Mouse (Mus musculus) heart, adult 9 months (tissue): ENCODE data around the gene Nos2.
A peak's percentile ranks its signal among the peaks of the same experiment; 100 is the strongest.

Experiments used
- DNase-seq, 2 experiments: peaks; one replicate each; pipeline ENCODE4 v3.0.0; 2022; ENCODE audit warnings: low spot score in 2 of 2

The Nos2 gene

DNA sequence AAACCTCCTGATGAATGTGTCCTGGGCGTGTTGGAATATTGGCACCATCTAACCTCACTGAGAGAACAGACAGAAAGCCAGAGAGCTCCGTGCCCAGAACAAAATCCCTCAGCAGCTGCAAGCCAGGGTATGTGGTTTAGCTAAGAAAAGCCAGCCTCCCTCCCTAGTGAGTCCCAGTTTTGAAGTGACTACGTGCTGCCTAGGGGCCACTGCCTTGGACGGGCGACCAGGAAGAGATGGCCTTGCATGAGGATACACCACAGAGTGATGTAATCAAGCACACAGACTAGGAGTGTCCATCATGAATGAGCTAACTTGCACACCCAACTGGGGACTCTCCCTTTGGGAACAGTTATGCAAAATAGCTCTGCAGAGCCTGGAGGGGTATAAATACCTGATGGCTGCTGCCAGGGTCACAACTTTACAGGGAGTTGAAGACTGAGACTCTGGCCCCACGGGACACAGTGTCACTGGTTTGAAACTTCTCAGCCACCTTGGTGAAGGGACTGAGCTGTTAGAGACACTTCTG, at the start of gene Nos2:
Gene Nos2 (plus strand): TSS at position 377 of the 529 bp plus-strand sequence.
- no peak for DNase-seq

DNA sequence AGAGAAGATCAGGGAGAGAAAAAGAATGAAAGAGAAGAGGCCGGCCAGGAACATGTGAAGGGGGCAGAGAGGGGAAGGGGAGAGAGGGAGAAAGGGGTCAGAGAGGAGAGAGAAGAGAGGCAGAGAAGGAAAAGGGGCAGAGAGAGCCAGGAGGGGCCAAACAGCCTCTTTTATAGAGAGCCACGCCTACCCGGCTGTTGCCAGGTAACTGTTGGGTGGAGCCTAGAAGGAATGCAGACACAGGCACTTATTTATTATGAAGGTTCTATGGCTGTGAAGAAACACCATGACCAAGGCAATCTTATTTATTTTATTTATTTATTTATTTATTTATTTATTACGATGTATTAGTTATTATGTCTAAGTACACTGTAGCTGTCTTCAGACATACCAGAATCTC, 49.7 kb upstream of the Nos2 start:
- DNase-seq, result no peak

DNA sequence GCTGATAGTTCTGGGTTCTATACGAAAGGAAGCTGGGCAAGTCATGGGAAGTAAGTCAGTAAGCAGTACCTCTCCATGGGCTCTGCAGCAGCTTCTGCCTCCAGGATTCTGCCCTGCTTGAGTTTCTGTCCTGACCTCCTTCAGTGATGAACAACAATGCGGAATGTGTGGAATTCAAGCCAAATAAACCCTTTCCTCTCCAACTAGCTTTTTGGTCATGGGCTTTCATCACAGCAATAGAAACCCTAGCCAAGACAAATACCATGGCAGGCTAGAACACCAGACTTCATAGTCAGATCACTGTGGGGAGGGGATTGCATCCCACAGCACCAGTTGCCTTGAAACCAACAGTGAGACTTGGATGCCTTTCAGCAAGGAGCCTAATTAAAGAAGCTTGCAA, 47.8 kb upstream of the Nos2 start:
- no peak for DNase-seq

DNA sequence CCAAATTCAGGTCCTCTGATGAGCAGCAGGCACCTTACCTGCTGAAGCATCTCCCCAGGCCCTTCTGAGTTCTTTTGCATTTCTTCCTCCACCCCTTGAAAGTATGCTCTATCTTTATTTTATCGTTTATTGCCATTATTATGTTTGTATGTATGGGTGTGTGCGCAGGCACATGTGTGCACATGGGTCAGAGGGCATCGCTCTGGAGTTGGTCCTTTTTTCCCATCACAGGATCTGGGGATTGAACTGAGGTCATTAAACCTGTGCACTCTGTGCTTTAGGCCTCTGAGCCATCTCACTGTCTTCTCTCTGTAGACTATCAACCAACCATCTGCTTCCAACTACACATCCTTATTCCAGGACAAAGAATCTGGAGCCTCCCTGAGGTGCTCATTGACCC, 40.9 kb upstream of the Nos2 start:
- no peak for DNase-seq

DNA sequence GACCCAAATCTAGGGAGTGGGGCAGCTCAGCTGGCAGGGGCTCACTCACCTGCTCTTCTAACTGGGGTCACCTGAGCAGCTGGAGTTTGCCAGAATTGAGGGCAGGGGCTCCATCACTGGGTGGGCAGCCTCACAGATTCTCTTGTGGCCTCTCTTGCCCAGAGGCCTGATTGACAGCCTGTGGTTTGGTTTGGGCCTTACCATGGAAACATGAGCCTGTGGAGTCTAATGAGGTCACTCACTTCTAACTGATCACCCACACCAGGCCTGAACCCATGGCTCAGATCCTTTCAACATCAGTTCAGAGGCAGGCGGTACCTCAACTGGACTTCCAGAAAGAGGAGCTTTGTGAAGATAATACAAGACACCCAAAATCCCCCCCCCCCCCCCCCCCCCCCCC, 33.9 kb upstream of the Nos2 start:
- DNase-seq, result peak in 1 of 2 experiments; percentile 7

DNA sequence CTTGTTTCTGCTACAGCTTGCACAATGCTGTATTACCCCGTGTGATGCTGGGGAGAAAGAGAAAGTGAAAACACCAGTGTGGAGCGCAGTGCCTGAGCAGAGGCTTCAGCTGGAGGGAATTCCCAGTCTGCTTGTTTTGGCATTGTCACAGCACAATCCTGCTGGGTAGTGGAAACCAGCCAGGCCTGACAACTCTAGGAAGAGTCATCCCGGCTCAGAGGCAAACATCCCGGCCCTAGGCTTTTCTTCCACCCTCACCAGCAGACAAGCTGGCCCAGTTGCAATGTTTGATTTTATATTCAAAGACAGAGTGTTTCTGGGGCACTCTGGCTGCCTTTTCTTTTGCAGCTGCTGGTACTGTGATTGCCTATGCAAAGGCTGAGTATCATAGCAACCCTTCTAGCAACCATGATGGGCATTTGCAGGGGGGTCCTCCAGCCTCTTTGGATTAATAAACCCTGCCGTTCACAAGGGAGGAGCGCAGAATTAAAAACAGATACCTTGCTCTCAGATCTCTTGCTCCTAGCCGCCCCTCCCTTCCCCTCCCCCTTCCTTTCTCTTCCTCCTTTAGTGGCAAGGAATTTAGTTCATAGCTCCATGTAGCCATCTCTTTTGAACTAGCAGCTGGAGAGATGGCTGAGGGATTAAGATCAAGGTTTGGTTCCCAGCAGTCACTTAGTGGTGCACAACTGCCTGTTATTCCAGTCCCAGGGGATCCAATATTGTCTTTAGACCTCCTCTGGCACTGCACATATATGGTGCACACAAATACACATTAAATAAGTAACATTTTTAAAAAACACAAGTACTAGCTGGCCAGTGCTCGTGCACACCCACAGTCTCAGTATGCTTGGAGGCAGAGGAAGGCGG, 33.2 kb upstream of the Nos2 start:
- DNase-seq, result peak; percentile 87 to 88

DNA sequence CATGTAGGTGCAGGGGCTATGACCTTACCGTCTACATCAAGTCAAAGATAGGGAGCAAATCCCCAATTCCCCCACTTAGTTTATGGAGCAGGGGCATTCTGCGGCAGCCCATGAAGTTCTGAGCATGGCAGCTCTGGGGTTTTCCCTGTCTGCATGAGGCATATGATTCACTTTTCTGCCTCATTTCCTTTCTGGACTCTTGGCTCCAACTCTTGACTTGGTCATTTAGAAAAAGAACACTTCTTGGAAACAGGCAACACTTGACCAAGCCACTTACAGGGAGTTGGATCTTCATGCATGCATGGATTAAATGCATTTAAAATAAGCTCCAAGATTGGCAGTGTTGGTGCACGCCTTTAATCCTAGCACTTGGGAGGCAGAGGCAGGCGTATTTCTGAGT, 31.4 kb upstream of the Nos2 start:
- no peak for DNase-seq

DNA sequence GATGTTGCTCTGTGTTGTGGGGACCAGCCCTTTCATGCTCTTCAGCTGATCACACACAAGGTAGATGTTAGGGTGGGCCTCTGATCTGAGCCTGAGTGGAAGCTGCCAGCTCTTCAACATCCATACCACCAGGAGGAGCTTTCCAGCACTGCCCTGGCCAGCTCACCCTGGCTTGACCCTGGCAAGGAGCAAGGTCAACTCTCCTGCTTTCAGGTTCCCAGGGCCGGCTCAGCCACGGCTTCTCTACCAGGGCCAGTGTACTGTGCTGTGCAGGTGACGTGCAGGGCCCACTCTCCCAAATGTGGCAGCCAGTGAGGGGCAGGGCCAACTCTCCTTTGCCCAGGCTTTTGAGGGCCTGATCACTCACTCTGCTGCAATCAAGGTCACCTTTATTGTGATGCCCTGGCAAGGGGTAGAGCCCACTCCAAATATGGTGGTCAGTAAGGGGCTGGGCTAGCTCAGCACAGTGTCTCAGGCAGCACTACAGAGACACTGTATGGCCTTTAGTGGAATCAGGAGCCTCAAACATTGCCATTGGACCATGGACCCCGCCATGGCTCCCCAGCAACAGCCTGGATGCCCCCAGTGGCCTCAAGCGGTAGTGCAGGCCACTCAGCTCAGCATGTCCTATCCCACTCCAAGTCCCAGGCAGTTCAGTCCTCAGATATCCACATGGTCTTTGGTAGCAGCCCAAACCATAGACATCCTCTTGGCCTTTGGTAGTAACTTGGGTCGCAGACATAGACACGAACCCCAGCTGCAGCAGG, 24.0 kb upstream of the Nos2 start:
- no peak for DNase-seq

DNA sequence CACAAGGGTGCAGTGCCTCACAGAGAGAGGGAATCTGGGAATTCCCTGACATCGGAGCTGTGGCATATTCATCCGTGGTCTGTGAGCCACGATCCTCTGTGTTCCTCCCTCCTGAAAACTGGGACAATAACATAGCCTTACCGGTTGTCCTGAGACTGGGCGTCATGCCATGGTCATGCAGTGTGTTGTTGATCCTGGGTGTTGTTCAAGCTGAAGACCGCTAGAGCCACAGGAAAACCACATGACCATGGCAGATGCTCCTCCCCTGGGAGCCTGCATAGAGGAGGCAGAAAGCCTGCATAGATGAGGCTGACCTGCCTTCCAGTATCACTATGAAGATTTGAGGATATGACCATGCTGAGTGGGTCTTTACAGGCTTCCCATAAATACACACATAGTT, 5.1 kb upstream of the Nos2 start:
- DNase-seq, result no peak

DNA sequence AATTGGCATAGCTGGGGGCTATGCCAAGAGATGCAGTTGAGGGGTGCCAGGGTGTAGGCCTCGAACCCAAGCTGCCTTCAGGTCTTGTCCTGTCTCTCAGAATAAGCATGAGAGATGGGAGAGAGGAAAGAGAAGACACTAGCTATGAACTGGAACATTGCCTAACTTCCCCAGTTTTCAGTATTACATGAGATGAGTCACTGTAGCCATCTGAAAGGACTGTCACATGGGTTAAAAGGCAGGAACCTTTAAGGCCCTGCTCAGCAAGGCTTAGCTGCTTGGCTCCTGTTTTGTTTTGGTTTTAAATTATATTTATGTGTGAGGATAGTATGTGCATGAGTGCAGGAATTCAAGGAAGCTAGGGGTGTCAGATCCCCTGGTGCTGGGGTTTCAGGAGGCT, 4.2 kb upstream of the Nos2 start:
- no peak for DNase-seq

DNA sequence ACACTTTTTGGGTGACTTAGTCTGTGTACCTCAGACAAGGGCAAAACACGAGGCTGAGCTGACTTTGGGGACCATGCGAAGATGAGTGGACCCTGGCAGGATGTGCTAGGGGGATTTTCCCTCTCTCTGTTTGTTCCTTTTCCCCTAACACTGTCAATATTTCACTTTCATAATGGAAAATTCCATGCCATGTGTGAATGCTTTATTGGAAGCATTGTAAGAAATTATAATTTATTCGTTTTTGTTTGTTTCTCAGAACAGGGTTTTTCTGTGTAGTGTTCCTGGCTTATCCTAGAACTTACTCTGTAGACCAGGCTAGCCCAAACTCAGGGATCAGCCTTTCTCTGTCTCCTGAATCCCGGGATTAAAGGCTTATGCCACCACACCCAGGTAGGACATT, 842 bp upstream of the Nos2 start:
- DNase-seq, result no peak

DNA sequence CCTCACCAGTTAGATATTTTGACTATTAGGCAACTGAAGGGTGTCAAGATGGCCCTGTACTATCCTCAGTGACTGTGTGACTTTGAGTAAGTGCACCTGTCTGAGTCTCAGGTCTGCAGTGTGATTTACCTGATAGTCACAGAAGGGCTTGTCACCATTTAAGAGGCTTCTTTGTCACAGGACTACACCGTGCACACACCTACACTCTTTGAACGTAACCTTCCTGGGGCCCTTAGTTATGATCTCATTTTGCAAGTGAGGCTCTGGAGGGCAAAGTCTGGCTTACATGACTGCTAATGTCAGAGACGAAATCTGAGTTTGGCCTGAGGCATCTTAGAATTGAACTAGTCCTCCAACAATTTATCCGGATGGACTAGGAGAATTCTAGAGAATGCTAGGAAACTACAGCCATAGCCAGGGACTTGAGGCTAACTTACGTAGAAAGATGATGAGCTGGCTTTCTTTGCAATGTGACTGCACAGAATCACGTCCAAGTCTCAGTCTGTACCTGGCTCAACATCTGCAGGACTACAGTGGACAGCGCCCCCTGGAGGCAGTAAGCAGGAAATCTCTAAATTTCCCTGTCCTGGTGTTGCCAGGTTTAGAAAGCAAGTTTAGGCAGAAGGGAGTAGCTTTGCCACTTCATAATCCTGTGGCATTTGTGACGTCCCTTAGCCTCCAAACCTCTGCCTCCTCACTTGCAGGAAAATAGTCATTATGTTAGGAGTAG, 2.3 kb downstream of the Nos2 start:
- peak; percentile 27 to 39 for DNase-seq

DNA sequence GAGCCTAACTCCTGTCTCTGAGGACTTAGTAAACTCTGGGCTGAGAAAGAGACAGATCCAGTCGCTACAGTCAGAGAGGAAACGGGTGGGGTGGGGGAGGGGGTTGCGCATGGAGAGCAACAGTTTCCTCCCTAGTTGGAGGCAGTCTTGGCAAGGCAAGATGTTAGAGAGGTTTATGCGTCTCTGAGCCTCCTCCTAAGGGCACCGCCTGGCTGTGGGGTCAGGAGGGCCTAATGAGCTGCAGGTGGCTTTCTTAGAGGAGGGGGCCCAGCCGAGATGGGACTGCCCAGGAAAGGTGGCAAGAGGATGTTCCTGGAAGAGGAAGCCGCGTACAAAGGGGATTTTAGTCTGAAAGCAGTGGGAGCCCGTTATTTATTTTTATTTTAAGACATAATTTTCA, 3.5 kb downstream of the Nos2 start:
- DNase-seq, result peak in 1 of 2 experiments; percentile 16

DNA sequence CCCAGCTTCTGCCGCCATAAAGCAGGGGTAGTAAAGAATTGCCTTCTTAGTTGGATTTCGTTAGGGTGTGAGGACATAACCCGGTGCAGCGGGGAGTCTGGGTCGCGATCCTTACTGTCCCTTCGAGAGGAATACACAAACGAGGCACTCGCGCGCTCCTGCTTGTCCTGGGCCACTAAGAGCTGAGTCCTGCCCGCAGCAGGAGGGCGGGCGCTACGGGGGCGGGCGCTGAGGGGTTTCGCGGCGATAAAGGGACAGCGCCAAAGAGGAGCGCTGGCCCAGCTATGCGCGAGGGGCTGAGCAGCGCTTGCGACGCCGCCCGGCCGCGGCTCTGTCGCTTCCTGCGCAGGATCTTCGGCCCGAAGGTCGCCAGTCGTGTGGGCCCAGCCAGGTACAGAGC, 4.3 kb downstream of the Nos2 start:
- peak; percentile 7 to 33 for DNase-seq

DNA sequence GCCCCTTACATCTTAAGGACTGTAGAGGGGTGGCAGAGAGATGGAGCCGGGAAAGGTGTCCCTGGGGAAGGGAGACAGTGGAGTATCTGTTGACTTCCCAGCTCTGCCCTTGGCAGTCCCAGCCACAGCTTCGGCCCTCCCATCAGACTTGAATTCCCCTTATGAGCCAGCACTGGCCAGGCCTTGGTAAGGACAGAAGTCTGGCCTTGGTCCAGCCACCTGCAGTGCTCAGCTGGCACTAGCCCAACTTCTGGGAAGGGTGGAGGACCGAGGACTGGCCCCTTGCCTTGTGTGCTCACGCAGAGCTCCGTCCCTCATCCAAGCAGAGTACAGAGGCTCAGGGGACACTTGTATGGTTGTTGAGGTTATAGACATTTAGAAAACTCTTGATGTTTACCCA, 8.8 kb downstream of the Nos2 start:
- peak; percentile 80 to 82 for DNase-seq

DNA sequence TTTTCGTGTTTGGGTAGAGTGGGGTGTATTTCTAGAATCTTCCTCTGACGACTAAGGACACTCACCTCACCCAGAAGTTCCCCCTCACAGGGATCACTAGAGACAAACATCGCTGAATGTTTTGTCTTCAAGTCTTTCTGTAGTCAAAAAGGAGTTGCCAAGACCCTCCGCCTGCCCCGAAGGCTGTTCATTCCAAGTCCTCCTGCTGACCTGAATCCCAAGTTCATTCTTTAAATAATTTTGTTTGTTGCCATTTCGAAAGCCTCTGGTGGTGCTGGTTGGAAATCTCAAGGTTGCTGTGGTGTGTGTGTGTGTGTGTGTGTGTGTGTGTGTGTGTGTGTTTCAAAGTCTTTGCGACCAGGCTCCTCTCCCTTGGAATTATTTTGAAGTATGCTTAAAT, 13.7 kb downstream of the Nos2 start:
- no peak for DNase-seq

DNA sequence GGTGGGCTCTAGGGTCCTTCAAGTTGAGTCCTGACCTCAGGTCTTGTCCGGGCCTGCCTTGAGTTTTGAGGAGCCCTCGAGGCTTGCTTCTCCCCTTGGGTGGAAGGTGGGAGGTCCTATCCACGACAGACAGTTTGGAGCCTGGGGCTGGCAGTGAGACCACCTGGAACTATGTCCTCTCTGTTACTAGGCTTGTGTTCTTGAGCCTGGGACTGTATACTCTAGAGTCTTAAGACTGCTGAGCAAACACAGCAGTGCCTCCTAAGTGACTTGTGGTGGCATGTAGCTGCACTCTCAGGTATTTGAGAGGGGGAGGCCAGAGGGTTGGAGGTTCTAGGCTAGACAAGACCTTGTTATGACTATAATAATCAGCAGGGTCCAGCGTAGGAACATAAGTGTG, 14.1 kb downstream of the Nos2 start:
- no peak for DNase-seq

DNA sequence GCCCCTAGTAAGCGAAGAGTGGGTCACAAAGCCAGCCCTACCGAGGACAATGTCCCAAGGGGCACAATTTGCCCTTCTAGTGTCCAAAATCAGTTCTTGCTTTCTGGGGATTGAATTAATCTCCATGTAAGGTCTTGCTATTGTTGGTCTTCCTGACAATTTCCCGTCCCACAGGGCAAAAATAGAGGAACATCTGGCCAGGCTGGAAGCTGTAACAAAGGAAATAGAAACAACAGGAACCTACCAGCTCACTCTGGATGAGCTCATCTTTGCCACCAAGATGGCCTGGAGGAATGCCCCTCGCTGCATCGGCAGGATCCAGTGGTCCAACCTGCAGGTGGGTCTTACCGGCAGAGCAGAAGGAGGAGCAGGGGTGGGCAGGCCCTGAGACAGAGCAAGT, 14.6 kb downstream of the Nos2 start:
- peak; percentile 33 to 72 for DNase-seq

DNA sequence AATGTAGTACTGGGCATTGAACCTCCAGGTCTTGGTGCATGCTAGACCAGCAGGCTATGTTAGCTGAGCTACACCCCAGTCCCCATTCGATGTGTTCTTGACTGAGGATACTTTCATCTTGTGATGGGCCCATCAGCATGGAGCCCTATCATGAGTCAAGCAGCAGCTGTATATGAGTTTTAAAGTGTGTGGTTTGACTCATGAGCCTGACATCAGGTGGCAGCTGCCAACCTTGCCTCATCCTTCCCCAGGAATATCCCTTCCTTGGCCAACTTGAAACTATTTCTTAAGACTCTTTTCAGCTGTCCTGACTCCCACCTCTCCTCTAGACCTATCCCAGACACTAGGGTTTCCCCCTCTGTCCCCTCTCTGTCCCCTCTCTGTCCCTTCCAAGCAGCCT, 22.5 kb downstream of the Nos2 start:
- DNase-seq, result no peak

DNA sequence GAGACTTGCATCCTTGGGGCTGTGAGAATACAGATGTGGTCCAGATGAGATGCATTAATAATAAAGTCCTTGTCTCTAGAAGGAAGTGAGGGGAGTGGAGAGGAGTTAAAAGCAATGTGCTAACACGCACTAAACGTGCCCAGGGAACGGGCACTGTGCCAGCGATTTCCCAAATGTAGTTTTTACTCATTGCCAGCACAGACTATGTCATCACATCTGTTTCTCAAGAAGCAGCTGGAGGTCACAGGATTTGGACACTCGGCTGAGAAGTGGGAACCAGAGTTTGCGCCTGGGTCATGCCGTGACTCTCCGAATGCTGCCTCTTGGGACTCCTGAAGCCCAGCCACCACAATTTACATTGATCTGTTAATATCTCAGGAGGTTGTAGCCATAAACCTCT, 29.8 kb downstream of the Nos2 start:
- DNase-seq, result no peak

DNA sequence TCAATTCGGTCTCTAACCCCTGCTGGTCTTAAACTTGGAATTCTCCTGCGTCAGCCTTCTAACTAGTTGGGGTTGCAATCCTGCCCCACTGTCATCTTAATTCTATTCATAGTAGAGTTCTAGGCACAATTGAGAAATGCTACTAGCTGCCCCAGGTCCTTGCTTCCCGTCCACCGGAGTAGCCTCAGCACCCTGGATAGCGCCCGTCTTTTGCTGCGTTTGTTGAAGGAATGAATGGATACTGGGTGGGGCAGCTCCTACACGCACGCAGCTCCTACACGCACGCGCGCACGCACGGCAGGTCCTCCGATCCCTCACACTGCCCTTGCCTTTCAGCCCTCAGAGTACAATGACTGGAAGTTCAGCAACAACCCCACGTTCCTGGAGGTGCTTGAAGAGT, 31.9 kb downstream of the Nos2 start:
- no peak for DNase-seq

DNA sequence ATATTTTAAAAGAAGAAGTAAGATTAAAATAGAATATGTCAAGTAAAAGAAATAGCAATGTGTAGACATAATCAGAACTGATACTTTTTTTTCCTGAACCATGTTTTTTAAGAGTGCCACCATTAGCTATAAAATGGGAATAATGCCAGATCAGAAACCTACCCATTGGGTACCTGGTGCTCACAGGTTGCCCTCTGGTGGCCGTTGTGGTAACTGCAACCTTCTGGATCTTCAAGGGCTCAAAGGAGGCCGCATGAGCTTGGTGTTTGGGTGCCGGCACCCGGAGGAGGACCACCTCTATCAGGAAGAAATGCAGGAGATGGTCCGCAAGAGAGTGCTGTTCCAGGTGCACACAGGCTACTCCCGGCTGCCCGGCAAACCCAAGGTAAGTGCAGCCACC, 35.7 kb downstream of the Nos2 start:
- DNase-seq, result peak; percentile 55 to 65
